Mouse (Mus musculus): Measurements from ENCODE around the gene Flnb.

DNA sequence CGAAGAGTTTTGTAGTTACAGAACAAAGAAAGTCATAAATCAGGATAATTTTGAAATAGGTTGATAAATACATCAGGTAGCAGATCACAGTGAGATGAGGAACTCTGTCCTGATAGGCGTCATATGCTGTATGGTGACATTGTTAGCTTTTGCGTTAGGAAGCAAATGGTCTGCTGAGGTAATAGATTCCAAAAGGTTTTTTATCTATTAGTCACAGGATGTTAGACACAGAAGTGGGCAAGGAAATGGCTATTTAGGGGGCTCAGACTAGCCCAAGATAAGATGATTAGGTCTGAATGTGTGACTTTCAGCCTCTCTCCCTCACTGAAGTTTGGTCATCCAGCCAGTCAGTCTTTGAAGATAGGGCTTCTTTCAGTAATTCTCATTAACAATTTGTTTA, 33.2 kb downstream of the Flnb start:
- TF ChIP-seq POLR2A (IDR thresholded peaks at IDR 0.05; ENCODE audit: borderline replicate concordance, extremely low read depth, insufficient read depth, insufficient read length, poor library complexity, severe bottlenecking) (no peak), CTCF (IDR thresholded peaks at IDR 0.05; ENCODE audit: borderline replicate concordance, extremely low read depth, insufficient read depth, insufficient read length) (no peak)
